Comparison of ENCODE assay signal across 22 mouse cellular contexts in genomic region chr8:121088281-121088680, GRCm38 (mm10). TPM values are rescaled to one million over a fixed set of nuclear protein-coding genes. Genes with fewer than 3 reads are reported as not detected.
DNase-seq lines count a peak whose midpoint lies in the region; ATAC-seq and TF ChIP-seq lines count a peak whose summit lies in the region.
"Had no signal": no experiment of that assay in that cellular context is flagged by ENCODE, and none has a peak within 500 bp of the region (broad histone marks: within the 10 kb centered on the region; RNA-seq: fewer than 3 reads in every experiment).

No protein-coding gene starts in this region.

- no peak for DNase-seq in liver, embryonic 11.5 days (ENCODE audit: low spot score)
- no peak for DNase-seq in liver
- DNase-seq in retina, embryonic 14.5 days (ENCODE audit: low spot score) = peak; percentile 36
- DNase-seq in retina, postnatal 1 day = no peak
- no peak for DNase-seq in stomach, postnatal 0 days (ENCODE audit: low spot score)
- no peak for DNase-seq in layer of hippocampus, adult 9-10 months (ENCODE audit: low spot score)
- DNase-seq in urinary bladder, postnatal 14 days (ENCODE audit: low spot score) = no peak
- DNase-seq: adrenal gland, postnatal 14 days; cerebellum, adult 2 months; kidney, adult 18-20 months; kidney, postnatal 10 days; thymus, postnatal 36 days had no signal

- H3K36me3 ChIP-seq in liver, embryonic 11.5 days (ENCODE audit: control insufficient read depth, insufficient read depth, low read length) = no peaks in the 10 kb centered on the region
- H3K36me3 ChIP-seq in intestine, postnatal 0 days (ENCODE audit: control insufficient read depth, insufficient read depth) = peaks cover 3% of the 10 kb centered on the region; the same call in 1 of the 2 replicates
- H3K36me3 ChIP-seq in stomach, postnatal 0 days (ENCODE audit: control insufficient read depth, insufficient read depth, low read length) = peaks cover 4% of the 10 kb centered on the region; the same call in 1 of the 2 replicates
- H3K36me3 ChIP-seq: hindbrain, embryonic 13.5 days; midbrain, embryonic 13.5 days had no signal

- H3K27ac ChIP-seq in liver, embryonic 11.5 days (ENCODE audit: low read depth, low read length) = no peak overlapping the region
- no peak overlapping the region for H3K27ac ChIP-seq in intestine, postnatal 0 days (ENCODE audit: low read depth, low read length)
- 0 out of 2 replicates have a peak overlapping the region, but pooled peaks have one; percentile 19 for H3K27ac ChIP-seq in stomach, postnatal 0 days (replicated peaks)
- H3K27ac ChIP-seq: forebrain, embryonic 13.5 days; hindbrain, embryonic 13.5 days; layer of hippocampus, adult 2 months; midbrain, embryonic 13.5 days had no signal

- no peak for TF ChIP-seq EP300 in stomach, postnatal 0 days (optimal IDR thresholded peaks at IDR 0.05)

- H3K4me1 ChIP-seq in liver, embryonic 11.5 days (replicated peaks; ENCODE audit: control insufficient read depth, insufficient read depth, low read length) = peaks cover 4% of the 10 kb centered on the region; the same call in 1 of the 2 replicates
- no peaks in the 10 kb centered on the region for H3K4me1 ChIP-seq in intestine, postnatal 0 days (replicated peaks; ENCODE audit: control insufficient read depth, insufficient read depth, low read length)
- no peaks in the 10 kb centered on the region for H3K4me1 ChIP-seq in stomach, postnatal 0 days (replicated peaks; ENCODE audit: control insufficient read depth, insufficient read depth)

- no peak overlapping the region; the same call in 1 of the 2 replicates for H3K9ac ChIP-seq in liver, embryonic 11.5 days (ENCODE audit: low read depth, low read length)
- H3K9ac ChIP-seq in intestine, postnatal 0 days (ENCODE audit: low read depth, low read length) = peak overlapping the region; percentile 75
- peak overlapping the region; percentile 77 for H3K9ac ChIP-seq in stomach, postnatal 0 days (ENCODE audit: low read length)
- H3K9ac ChIP-seq: forebrain, embryonic 13.5 days; hindbrain, embryonic 13.5 days; midbrain, embryonic 13.5 days had no signal

- peak overlapping the region; percentile 65 for H3K4me2 ChIP-seq in liver, embryonic 11.5 days
- peak overlapping the region; percentile 84 for H3K4me2 ChIP-seq in intestine, postnatal 0 days (replicated peaks; ENCODE audit: low read depth)
- H3K4me2 ChIP-seq in stomach, postnatal 0 days (replicated peaks; ENCODE audit: low read depth) = peak overlapping the region; percentile 71
- H3K4me2 ChIP-seq: forebrain, embryonic 13.5 days; hindbrain, embryonic 13.5 days; midbrain, embryonic 13.5 days had no signal

- TF ChIP-seq CTCF in intestine, postnatal 0 days (IDR thresholded peaks at IDR 0.05; ENCODE audit: low read depth) = no peak
- TF ChIP-seq CTCF in stomach, postnatal 0 days (IDR thresholded peaks at IDR 0.05; ENCODE audit: low read depth) = no peak

- WGBS in liver, embryonic 11.5 days = 19% methylated on average over 8 of the region's 8 CpGs
- WGBS in intestine, postnatal 0 days = 14% methylated on average over 8 of the region's 8 CpGs
- WGBS in stomach, postnatal 0 days = 14% methylated on average over 8 of the region's 8 CpGs

- no peak for ATAC-seq in liver, embryonic 11.5 days (replicated peaks; ENCODE audit: low FRiP score)
- ATAC-seq in intestine, postnatal 0 days = no peak
- no peak for ATAC-seq in stomach, postnatal 0 days (ENCODE audit: low FRiP score, low TSS enrichment)
- ATAC-seq: activated CD4-positive, CD25-positive, alpha-beta regulatory T cell, adult 4 months; forebrain, embryonic 13.5 days; midbrain, embryonic 13.5 days; Patski had no signal

- H3K9me3 ChIP-seq in liver, embryonic 11.5 days (ENCODE audit: control insufficient read depth, low read length) = no peaks in the 10 kb centered on the region
- H3K9me3 ChIP-seq in intestine, postnatal 0 days (ENCODE audit: control insufficient read depth) = no peaks in the 10 kb centered on the region
- no peaks in the 10 kb centered on the region for H3K9me3 ChIP-seq in stomach, postnatal 0 days (ENCODE audit: control insufficient read depth, low read length)
- H3K9me3 ChIP-seq: forebrain, embryonic 13.5 days; hindbrain, embryonic 13.5 days; midbrain, embryonic 13.5 days had no signal

- H3K4me3 ChIP-seq in liver, embryonic 11.5 days (ENCODE audit: low read depth, low read length) = peak overlapping the region; percentile 37
- peak overlapping the region; percentile 65 for H3K4me3 ChIP-seq in intestine, postnatal 0 days (ENCODE audit: low read depth, low read length)
- peak overlapping the region; percentile 69 for H3K4me3 ChIP-seq in stomach, postnatal 0 days (ENCODE audit: low read depth, low read length)
- H3K4me3 ChIP-seq: forebrain, embryonic 13.5 days; hindbrain, embryonic 13.5 days; layer of hippocampus, adult 2 months; midbrain, embryonic 13.5 days; myocyte had no signal

- peaks cover 93% of the 10 kb centered on the region for H3K27me3 ChIP-seq in liver, embryonic 11.5 days (replicated peaks; ENCODE audit: control insufficient read depth, insufficient read depth, low read length)
- peaks cover 78% of the 10 kb centered on the region for H3K27me3 ChIP-seq in intestine, postnatal 0 days (replicated peaks; ENCODE audit: control insufficient read depth, insufficient read depth, low read length)
- H3K27me3 ChIP-seq in stomach, postnatal 0 days (ENCODE audit: control insufficient read depth, insufficient read depth, low read length) = peaks cover 3% of the 10 kb centered on the region; the same call in 1 of the 2 replicates

RNA-seq across cellular contexts. Expression of gene Foxf1, which starts 4.1 kb away (rescaled TPM):
- polyA plus RNA-seq in liver, embryonic 11.5 days (2014; fragmentation: Nextera tagmentation; extraction: Ambion mirVana) = 37.6 and 37.8 TPM in 2 replicates
- 49.8 and 50.1 TPM in 2 replicates for polyA plus RNA-seq in intestine, postnatal 0 days (2015; fragmentation: Nextera tagmentation; extraction: Ambion mirVana)
- polyA plus RNA-seq in stomach, postnatal 0 days (2015; fragmentation: Nextera tagmentation; extraction: Ambion mirVana) = 59.3 and 64.0 TPM in 2 replicates
- polyA plus RNA-seq: activated CD4-positive, CD25-positive, alpha-beta regulatory T cell, adult 4 months; myocyte had no signal

RNA-seq across cellular contexts. Expression of gene Mthfsd, which starts 19.9 kb away (rescaled TPM):
- polyA plus RNA-seq in liver, embryonic 11.5 days (2014; fragmentation: Nextera tagmentation; extraction: Ambion mirVana) = 48.1 and 50.6 TPM in 2 replicates
- 24.9 and 25.1 TPM in 2 replicates for polyA plus RNA-seq in intestine, postnatal 0 days (2015; fragmentation: Nextera tagmentation; extraction: Ambion mirVana)
- 33.0 and 38.1 TPM in 2 replicates for polyA plus RNA-seq in stomach, postnatal 0 days (2015; fragmentation: Nextera tagmentation; extraction: Ambion mirVana)

RNA-seq across cellular contexts. Expression of gene Foxc2, which starts 27.7 kb away (rescaled TPM):
- polyA plus RNA-seq in liver, embryonic 11.5 days (2014; fragmentation: Nextera tagmentation; extraction: Ambion mirVana) = 2.6 and 3.4 TPM in 2 replicates
- 0.48 and 0.60 TPM in 2 replicates for polyA plus RNA-seq in intestine, postnatal 0 days (2015; fragmentation: Nextera tagmentation; extraction: Ambion mirVana)
- 0.40 and 0.41 TPM in 2 replicates for polyA plus RNA-seq in stomach, postnatal 0 days (2015; fragmentation: Nextera tagmentation; extraction: Ambion mirVana)
- polyA plus RNA-seq: activated CD4-positive, CD25-positive, alpha-beta regulatory T cell, adult 4 months had no signal

RNA-seq across cellular contexts. Expression of gene Foxl1, which starts 39.5 kb away (rescaled TPM):
- 0.61 and 0.73 TPM in 2 replicates for polyA plus RNA-seq in liver, embryonic 11.5 days (2014; fragmentation: Nextera tagmentation; extraction: Ambion mirVana)
- polyA plus RNA-seq in intestine, postnatal 0 days (2015; fragmentation: Nextera tagmentation; extraction: Ambion mirVana) = 2.6 and 2.8 TPM in 2 replicates
- polyA plus RNA-seq in stomach, postnatal 0 days (2015; fragmentation: Nextera tagmentation; extraction: Ambion mirVana) = 2.8 and 2.9 TPM in 2 replicates
- polyA plus RNA-seq: activated CD4-positive, CD25-positive, alpha-beta regulatory T cell, adult 4 months; cerebellum, adult 2 months; spleen, adult 2 months; testis, adult 2 months had no signal
